Mouse (Mus musculus): Measurements from ENCODE around the gene Tdrd1.
"Not testable (repeated sequence)": the region's sequence is repeated elsewhere in the genome, so short reads cannot be mapped to it uniquely, and the experiment has no call there.

The Tdrd1 gene

DNA sequence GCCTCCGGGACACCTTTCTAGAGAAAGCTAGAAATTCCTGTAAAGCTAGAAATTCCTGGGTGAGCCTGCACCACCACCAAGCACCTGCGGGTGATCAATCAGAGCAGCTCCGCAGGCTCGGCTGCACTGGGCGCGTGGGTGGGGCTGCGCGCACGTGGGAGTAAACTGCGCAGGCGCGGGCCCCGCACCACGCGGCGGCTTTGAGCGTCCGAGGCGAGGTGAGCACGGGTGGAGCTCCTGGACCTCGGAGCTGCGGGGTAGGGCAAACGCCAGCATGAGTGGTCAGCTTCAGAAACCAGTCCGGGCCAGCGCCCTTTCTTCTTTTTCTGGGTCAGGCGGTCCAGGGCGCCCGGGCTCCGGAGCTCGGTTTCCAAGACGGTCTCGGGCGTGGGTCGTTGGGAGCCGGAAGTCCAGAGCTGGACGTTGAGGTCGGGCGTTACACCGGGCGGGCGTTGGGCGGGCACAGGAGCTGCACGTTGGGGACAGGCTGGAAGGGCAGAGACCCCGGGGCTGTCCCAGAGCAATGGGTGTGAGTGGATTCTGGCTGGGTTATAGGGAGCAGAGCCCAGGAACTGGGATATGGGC lies at the start of gene Tdrd1:
Gene Tdrd1 (plus strand): TSS at position 163 of the 585 bp plus-strand sequence.
- no peak for DNase-seq (ENCODE audit: low spot score in 2 of 2)

DNA sequence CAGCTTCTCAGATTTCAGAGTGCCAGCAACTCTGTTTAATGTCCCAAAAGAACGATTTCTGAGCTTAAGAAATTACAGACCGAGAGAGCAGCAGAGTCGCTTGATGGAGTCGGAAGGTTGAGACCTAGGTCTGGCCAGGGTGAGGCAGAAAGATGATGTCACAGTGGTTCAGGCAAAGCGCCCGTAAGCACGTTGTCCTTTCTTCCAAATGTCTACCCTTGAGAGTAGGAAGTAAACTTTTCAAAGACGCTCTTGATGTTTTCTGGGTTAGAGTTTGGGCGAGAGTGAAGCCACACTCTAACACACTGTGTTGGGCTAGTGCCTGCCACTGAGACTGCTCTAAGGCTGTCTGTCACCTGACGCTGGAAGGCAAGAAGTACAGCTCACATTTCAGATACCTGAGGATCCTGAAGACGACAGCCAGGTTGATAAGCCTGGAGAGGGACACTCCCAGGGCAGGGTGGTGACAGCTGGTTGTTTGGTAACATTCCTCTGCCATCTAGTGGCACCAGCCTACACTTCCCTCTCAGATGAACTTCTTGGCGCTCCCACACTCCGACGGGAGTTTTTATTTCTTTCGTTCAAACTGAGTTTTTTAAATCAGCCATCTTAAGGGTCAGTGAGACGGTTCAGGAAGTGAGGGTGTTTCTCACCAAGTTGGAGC lies 49.2 kb upstream of the Tdrd1 start:
- DNase-seq (ENCODE audit: low spot score in 2 of 2): peak in 1 of 2 experiments; percentile 41

DNA sequence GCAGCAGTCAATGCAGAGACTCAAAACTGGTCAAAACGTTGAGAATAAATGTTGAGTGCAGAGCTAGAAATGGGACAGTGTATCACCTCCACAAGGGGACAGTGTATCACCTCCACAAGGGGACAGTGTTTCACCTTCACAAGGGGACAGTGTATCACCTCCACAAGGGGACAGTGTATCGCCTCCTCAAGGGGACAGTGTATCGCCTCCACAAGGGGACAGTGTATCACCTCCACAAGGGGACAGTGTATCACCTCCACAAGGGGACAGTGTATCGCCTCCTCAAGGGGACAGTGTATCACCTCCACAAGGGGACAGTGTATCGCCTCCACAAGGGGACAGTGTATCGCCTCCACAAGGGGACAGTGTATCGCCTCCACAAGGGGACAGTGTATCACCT lies 47.5 kb upstream of the Tdrd1 start:
- DNase-seq (ENCODE audit: low spot score in 2 of 2): not testable (repeated sequence)

DNA sequence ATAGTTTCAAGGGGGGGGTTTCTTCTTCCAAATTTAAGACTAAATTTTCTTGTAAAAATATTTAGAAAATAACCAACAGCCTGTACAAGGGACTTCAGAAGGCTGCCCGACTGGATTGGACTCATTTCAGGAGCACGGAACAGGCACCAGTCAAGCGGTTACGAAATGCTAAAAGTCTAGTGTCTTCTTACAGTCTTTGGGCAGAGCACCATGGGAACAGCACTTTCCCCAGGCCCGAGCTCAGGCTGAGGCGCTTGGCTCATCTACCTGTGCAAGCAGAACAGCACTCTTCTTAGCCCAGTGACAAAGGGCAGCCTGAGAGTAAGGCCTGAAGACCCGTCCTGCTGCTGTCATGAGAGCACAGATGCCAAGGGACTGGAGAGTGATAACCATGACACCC lies 38.1 kb upstream of the Tdrd1 start:
- DNase-seq (ENCODE audit: low spot score in 2 of 2): no peak

DNA sequence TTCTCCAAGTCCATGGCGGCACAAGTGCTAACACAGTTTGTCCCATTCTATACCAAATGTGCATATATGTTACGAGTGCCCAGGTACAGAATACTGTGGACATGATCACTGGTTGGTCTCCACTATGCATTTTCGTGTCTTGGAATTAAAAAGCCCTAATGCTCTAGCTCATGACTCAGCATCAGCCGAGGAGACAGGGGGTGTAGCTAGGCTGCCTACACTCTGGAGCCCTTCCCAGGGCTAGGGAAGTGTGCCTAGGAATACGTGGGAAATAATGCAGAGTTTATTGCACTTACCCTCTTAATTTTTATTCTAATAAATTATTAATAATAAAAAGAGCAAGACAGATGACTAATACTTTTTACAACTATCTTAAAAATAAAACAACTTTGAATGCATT lies 37.1 kb upstream of the Tdrd1 start:
- DNase-seq (ENCODE audit: low spot score in 2 of 2): no peak

DNA sequence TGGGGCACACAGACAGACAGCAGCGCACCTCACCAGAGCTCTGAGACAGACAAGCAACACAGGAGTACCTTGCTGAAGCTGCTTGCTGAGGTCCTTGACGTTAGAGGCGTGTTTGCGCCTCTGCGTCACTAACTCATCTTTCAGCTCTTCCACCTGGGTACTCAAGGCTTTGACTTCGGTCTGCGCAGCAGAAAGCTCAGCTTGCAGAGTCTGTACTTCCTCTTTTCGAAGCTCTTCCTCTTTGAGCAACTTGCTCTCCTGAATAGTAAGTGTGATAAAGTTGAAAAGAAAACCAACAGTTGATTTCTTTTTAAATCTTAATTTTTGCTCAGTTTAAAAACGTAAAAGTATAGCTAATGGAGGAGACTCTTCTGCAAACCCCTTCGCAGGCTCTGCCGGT lies 28.6 kb upstream of the Tdrd1 start:
- DNase-seq (ENCODE audit: low spot score in 2 of 2): no peak

DNA sequence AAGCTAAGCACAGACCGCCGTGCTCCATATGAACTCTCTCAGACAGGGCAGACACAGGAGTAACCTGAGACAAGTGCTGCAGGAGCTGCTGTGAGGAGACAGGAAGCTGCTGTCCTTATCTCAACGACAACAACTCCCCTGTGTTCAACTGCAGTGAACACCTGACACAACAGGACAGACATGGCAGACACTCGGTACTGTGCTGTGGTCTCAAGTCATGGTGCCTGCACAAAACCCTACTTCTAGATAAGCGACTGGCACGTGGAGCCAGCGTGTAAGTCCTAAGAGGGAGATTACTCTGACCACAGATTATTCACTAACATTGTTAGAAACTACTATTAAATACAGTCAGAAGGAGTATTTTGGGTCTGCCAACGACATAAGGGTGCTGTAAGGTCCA lies 25.8 kb upstream of the Tdrd1 start:
- DNase-seq (ENCODE audit: low spot score in 2 of 2): no peak

DNA sequence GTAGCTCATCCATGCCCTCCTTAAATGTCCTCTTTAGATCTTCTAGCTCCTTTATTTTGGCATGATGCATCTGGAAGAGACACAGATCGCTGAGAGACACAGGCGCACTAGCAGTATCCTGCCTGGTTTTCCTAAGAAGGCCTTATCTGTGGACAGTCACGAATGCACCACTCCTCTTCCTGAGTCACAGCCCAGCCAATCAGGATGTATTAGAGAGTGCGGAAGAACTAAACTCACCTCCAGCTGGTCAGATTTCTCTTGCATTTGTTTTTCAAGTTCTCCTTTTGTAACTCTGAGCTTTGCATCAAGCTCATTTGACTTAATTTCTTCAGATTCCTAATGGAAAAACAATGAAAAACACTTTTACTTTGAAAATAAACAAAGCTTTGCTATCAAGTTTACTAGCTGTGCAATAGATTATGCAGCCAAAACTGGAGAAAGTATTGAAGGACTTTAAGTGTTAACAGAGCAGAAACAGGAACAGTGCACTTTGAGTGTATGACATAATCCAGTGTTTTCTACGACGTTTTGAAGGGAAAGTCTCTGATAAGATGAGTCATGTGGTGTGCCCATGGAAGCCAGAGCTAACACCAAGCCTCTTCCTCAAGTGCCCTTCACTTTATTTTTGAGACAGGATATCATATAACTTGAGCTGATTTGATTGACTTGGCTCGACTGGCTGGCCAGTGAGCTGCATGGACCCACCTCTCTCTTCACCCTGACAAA lies 24.9 kb upstream of the Tdrd1 start:
- no peak for DNase-seq (ENCODE audit: low spot score in 2 of 2)

DNA sequence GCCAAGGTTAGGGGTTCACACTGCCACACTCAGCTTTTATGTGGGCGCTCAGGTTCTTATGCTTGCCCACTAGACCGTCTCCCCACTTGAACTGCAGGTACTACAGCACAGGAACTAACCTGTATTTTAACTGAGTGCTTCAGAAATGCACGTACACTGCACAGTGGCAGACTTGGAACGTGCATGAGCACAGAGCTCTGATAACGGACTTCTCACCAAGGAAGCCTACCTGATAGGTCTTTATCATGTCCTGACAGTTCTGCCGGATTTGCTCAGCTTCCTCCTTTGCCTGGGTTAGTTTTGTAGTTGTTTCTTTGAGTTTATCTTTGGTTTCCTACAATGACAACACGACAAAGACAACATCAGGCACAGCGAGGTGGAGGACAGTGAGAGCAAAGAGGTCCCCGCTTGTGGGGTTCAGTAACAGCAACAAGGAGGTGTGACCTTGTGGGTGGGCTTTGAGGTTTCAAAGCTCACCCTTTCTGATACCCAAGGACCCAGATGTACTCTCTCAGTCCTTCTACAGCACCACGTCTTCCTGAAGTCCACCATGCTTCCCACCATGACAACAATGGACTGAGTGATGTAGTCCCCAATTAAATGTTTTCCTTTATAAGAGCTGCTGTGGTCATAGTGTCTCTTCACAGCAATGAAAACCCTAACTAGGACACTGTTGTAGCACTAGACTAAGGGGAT lies 24.2 kb upstream of the Tdrd1 start:
- no peak for DNase-seq (ENCODE audit: low spot score in 2 of 2)

DNA sequence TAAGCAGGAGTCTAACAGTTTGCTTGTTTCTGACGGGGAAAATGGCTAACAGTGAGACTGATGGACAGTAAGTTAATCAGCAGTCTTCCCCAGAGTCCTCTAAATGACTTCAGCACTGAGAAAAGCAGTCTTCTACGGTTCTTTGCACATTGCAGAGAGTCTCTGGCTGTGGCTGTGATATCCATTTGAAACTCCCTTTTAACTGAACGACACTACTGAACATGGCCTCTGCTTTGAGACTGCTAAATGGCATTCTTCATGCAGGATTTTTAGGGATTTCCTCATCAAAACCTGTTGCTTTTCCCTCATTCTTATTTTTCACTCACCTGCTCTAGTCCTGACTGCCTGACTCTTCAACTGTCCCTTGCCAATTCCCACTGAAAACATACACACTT lies 23.7 kb upstream of the Tdrd1 start:
- DNase-seq (ENCODE audit: low spot score in 2 of 2): no peak

DNA sequence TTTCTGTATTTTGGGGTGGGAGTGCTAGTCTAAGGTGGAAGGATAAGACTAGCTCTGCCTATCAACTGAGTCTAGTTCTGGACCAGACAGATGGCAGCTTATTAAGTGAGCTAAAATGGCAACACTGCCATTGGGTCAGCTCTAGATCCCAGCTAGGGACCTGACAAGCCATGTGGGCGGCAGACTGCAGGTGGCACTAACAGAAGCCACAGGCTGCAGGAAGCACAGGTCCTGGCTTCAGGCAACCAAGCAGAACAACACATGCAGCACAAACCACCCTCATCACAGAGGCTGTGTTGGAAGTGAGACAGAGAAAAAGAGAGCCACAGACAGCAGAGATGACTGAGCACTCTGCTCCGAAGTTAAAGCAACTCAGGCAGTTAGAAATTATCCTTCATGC lies 20.6 kb upstream of the Tdrd1 start:
- peak in 1 of 2 experiments; percentile 22 for DNase-seq (ENCODE audit: low spot score in 2 of 2)

DNA sequence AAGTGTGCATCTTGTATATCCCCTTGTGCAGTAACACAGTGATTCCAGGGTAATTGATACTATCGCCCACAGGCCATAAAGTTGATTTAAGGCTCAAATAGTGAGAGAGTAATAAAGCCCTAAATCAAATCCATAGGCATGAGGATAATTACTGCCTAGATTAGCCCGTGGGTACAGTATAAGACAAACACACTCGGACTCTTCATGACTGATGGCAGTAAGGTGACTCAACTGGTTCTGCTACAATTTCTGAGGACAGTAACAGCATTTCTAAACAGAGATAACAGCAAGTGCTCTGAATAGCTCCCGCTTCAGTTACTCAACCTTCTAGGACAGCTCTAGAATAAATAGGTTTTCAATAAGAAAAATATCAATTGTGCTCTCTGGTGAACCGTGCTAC lies 18.9 kb upstream of the Tdrd1 start:
- DNase-seq (ENCODE audit: low spot score in 2 of 2): no peak

DNA sequence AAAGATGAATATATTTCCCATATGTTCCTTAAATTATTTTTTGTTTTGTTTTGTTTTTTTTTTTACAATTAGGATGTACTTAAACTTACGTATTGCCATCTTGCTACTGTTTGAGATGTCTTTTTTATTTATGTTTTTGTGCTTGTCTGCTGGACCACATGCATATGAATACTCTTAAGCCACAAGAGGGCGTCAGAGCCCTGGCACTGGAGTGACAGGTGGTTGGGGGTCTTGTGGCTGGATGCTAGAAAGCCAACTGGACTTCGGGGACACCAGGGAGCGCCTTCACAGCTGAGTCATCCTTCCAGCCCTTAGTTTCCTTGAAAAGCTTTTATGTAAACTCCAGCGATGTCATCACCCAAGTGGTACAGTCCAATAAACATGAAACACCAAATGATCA lies 17.2 kb upstream of the Tdrd1 start:
- no peak for DNase-seq (ENCODE audit: low spot score in 2 of 2)

DNA sequence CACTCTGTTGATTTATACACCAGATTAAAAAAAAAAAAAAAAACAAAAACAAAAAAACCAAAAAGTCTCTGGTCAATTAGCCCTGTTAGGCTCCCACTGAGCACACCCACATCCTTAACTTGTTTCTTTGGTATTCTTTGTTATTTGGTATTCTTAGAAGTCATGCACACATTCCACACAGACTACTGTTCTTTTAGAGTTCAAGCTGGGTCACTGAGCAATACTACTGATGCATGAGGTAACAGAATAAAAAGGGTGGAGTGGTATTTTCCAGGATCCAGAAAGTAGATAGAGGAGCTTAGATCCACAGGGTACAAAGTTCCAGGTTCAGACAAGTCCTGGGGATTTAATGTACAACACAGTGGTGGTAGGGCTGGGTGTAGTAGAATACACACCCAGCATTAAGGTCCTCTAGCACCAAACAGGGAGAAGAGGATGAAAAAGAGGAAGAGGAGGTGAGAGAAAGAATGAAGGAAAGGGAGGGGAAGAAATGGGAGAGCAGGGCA lies 15.3 kb upstream of the Tdrd1 start:
- no peak for DNase-seq (ENCODE audit: low spot score in 2 of 2)

DNA sequence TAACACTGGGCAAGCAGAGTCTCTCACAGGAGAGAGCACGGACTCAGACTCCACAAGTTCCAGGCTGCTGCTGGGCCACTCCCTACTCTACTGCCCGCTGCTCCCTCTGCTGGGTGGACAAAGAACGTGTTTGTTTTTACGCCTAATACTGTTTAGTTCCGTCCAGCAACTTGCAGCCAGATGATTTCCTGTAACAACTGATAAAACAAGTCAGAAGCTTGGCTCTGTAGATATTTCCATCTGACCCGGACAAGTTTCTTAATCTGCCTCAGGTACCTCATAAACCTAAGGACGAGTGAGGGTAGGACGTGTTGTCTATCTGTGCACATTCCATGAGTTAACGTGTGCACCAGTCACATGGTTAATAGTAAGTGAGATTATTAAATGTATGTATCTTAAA lies 14.4 kb upstream of the Tdrd1 start:
- peak; percentile 62 to 80 for DNase-seq (ENCODE audit: low spot score in 2 of 2)

DNA sequence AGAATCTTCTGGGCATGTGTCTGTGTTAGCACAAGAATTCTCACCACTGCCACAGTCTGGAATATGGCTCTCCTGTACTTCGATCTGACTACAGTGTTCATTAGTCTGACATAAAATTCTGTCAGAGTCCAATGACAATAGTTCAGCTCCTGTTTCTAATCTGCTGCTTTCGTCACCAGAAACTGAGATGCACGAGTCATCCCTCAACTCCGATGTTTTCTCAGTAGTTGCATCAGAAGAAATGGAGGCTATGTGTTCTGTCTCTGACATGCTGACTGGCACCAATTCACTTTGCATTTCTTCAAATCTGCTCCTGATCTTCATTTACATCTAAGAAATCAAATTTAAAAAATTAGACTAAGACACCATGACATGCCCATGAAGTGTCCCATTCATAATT lies 12.6 kb upstream of the Tdrd1 start:
- no peak for DNase-seq (ENCODE audit: low spot score in 2 of 2)

DNA sequence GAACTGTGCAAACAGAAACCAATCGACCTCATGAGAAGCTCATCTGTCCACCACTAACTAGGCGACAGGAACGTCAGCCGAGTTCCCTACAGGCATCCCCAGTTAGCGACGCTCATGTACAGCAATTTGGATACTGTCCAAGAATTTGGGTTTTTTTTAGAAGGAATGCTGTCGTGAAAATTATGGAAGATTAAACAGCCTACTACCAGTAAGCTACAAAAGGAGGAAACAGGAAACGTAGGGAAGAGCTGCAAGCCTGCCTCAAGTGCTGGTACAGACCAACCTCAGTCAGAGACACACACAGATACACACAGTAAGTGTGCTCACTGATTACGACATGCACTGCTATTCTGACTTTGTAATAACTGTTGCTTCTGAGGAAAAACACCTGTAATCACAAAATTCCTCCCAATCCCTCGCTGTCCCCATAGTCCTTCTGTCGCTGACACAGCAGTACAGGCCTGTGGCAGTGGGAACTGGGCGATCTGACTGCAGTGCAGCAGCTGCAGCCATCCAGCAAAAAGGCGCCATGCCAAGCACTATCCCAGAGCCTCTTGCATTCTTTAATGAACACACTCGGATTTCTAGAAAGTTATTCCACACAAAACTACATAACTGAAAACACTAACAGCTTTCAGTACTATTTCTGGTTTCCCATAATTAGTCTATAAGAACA lies 8.0 kb upstream of the Tdrd1 start:
- DNase-seq (ENCODE audit: low spot score in 2 of 2): no peak

DNA sequence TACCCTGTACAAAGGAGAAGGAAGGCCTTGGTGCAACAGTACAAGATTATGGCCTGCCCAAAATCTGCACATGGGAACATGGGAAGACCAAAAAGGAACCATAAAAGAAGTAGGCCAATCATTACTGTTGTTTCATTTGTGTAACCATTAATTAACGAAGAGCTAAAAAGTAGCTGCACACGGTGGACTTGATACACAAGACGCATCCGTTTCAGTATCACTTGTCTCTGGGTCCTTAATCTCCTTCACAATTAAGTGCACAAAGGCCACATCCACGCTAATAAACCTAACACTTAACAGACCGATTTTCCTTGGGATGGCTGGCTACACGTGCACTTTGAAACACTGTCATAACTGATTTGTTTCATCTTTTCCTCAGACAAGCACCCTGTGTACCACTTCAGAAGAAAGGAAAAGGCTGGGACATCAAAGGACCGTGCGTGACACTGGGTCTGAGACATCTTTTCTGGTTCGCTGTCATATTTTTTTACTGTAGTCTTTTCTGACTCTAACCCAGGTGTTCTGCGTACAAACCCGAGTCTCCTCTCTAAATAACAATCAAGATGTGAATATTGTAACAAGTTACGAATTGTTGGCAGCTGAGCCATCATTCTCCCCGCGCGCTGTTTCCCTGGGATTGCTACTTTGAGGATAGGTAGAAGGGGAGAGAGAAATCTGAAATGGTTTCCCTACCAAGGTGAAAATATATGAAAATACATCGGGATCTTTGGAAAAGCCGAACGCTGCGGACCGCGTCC lies 4.8 kb upstream of the Tdrd1 start:
- no peak for DNase-seq (ENCODE audit: low spot score in 2 of 2)

DNA sequence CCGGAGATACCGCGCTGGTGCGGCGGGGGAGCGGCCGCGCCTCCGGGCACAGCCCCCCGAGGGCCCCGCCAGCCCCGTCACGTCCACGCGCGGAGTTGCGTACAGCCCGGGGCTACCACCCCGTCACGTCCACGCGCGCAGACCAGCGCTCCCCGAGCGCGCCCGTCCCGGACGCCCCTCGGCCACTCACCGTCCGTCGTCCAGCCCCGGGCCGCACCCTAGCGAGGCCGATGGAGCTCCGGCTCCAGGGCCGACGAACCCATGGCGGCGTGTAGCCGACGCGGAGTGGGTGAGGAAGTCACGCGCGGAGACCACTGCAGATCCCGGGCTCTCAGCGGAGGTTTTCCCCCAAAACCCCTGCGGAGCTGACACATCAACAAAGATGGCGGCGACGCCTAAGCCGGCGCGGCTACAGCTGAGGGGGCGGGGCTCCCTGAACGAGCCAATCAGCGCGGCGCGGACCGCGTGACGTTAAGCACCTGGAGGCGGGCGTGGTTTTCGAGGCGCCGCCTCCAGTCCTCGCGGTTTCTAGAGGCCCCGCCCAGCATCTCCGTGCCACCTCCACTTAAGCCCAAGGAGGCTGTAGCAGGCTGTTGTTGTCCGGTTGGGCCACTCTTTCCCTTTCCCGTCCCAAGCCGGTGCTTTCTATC lies 4.1 kb upstream of the Tdrd1 start, which contains the start of gene Ccdc186:
Gene Ccdc186 (minus strand): TSS at position 393 of the 650 bp plus-strand sequence.
- peak; percentile 97 to 99 for DNase-seq (ENCODE audit: low spot score in 2 of 2)

DNA sequence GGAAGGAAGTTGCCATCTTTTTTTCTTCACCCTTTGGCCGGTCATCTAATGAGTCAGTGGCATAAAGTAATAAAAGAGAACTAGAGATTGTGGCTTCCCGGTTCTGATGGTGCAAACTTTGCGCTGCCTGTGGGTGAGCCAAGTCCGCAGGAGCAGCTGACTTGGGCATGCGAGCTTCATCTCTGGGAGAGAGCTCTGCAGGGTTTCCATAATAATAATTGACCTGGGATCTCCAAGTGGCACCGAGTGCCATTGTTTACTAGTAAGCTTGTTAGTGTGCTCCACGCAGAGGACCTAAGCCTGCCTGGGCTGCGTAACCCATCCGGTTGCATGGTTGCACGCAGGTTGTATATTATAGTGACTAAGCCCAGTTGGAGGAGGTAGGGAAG lies 3.6 kb upstream of the Tdrd1 start:
- no peak for DNase-seq (ENCODE audit: low spot score in 2 of 2)

DNA sequence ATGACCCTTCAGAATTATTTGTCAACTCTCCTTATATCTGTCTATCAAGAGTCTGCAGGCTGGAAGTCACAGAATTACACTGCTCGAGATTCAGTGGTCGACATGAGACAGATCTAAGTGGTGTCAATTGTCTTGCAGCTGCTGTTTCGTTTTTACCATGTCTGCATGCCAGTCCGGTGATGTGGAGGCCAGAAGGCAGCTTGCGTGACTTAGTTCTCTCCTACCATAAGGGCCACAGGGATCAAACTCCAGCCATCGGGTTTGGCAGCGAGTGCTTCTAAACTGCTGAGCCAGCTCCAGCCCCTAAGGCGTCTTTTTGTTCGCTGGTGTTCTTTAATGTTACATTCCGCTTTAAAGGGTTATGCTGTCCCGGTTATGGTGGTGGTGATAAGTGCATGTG lies 2.3 kb downstream of the Tdrd1 start:
- no peak for DNase-seq (ENCODE audit: low spot score in 2 of 2)
